Mouse (Mus musculus) limb, embryonic 12.5 days (tissue): ENCODE results near the gene D930048N14Rik. TPM values are rescaled to one million over a fixed set of nuclear protein-coding genes. Genes with fewer than 3 reads are reported as not detected.

Source experiments
- ATAC-seq: fragments of 200-750 bp; cut with Nextera tagmentation; 2 replicates; pipeline ENCODE4 v1.8.0; 2017; ENCODE audit warnings: low read depth, moderate TSS enrichment; ENCODE audit not compliant: insufficient number of reproducible peaks, insufficient read depth, low FRiP score, low TSS enrichment
- H3K27ac ChIP-seq: fragments of 300-500 bp; sonication (generic); 2 replicates; pipeline ENCODE4 v1.5.1; 2016; ENCODE audit warnings: mild to moderate bottlenecking, moderate library complexity
- H3K27me3 ChIP-seq: fragments of 300-500 bp; sonication (generic); 2 replicates; pipeline ENCODE4 v1.6.1; 2016; ENCODE audit warnings: mild to moderate bottlenecking, moderate library complexity
- H3K36me3 ChIP-seq: fragments of 300-500 bp; sonication (generic); 2 replicates; pipeline ENCODE4 v1.6.1; 2016; ENCODE audit warnings: mild to moderate bottlenecking, moderate library complexity
- H3K4me1 ChIP-seq: fragments of 300-500 bp; sonication (generic); replicated peaks from 2 replicates; pipeline ENCODE4 v1.6.1; 2016
- H3K4me2 ChIP-seq: fragments of 300-500 bp; sonication (generic); 2 replicates; pipeline ENCODE4 v1.6.1; 2016; ENCODE audit warnings: mild to moderate bottlenecking, moderate library complexity
- H3K4me3 ChIP-seq: fragments of 300-500 bp; sonication (generic); replicated peaks from 2 replicates; pipeline ENCODE4 v1.5.1; 2016; ENCODE audit warnings: mild to moderate bottlenecking
- H3K9ac ChIP-seq: fragments of 300-500 bp; sonication (generic); replicated peaks from 2 replicates; pipeline ENCODE4 v1.6.1; 2016; ENCODE audit warnings: mild to moderate bottlenecking, moderate library complexity
- H3K9me3 ChIP-seq: fragments of 300-500 bp; sonication (generic); 2 replicates; pipeline ENCODE4 v1.6.1; 2016; ENCODE audit warnings: mild to moderate bottlenecking, moderate library complexity
- WGBS: fragments of 180-500 bp; shearing (Covaris S2); methylation state at CpG from one replicate; pipeline ENCODE4 v1.1.7; 2016; 5-methylcytosine and 5-hydroxymethylcytosine counted together
- polyA plus RNA-seq: library from polyadenylated mRNA; unstranded; fragments of >200 nt; fragmentation: Nextera tagmentation; extraction: Ambion mirVana; gene quantifications from 2 replicates; pipeline ENCODE4 v1.2.1, GENCODE M21; 2016

D930048N14Rik gene
- polyA plus RNA-seq, 1 experiment from 2014 or later = 2.5 TPM

DNA sequence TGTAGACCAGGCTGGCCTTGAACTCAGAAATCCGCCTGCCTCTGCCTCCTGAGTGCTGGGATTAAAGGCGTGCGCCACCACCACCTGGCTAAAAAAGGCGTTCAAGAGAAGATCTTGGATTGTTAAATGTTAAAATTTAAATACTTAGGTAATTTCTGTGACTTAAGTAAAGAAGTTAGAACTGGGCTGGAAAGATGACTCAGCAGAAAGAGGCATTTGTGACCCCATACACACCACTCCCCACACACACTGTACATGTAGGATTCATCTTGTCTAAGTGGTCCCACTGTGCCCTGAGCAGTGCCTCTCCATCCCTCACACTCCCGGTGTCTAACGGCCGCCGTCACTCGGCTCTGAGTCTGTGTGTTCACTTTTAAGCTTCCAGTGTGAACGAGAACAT lies 55.7 kb downstream of the D930048N14Rik start:
- no peak for ATAC-seq

DNA sequence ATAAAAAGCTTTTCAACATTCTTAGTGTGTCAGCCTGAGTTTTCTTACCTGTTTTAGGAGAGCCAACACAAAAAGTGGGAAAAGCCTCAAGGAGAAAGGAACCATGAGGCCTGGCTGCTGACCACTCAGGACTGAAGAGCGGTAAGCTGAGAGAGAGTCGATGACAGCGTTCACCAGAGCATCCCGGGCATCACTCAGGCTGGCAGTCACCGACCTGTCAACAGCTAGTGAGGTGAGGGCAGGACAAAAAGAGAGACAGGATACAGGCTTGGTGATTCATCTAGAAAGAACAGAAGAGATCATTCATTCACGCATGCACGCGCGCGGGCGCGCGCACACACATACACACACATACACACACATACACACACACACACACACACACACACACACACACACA lies 56.3 kb downstream of the D930048N14Rik start:
- no peaks in the 10 kb centered on the region for H3K27me3 ChIP-seq
- H3K27ac ChIP-seq = no peak overlapping the region
- H3K4me3 ChIP-seq = no peak overlapping the region
- no peak overlapping the region for H3K4me2 ChIP-seq
- no peaks in the 10 kb centered on the region for H3K4me1 ChIP-seq
- no peaks in the 10 kb centered on the region for H3K9me3 ChIP-seq
- peaks cover 88% of the 10 kb centered on the region for H3K36me3 ChIP-seq
- no peak overlapping the region for H3K9ac ChIP-seq
- ATAC-seq = no peak
- WGBS = 96% methylated on average over 13 of the region's 13 CpGs

More for the DNA sequence above, 55.7 kb downstream of the D930048N14Rik start:
- Histone ChIP-seq H3K27ac (no peak overlapping the region), H3K4me1 (no peaks in the 10 kb centered on the region), H3K36me3 (peaks cover 88% of the 10 kb centered on the region), H3K4me2 (no peak overlapping the region), H3K4me3 (no peak overlapping the region), H3K27me3 (no peaks in the 10 kb centered on the region), H3K9me3 (no peaks in the 10 kb centered on the region), H3K9ac (no peak overlapping the region)
- WGBS = 95% methylated on average over 10 of the region's 10 CpGs

Other genes starting within 250 kb of the D930048N14Rik start
- gene Phykpl, start 66.2 kb upstream of the D930048N14Rik start, polyA plus RNA-seq = 15.0 and 16.9 TPM in 2 replicates
- gene Hnrnpab, start 44.1 kb upstream of the D930048N14Rik start, polyA plus RNA-seq = 732 and 757 TPM in 2 replicates
- gene Nhp2, start 31.2 kb upstream of the D930048N14Rik start, polyA plus RNA-seq = 145 and 149 TPM in 2 replicates
- 41.5 and 42.6 TPM in 2 replicates for gene Rmnd5b, start 15.1 kb upstream of the D930048N14Rik start, polyA plus RNA-seq
- 28.0 and 29.5 TPM in 2 replicates for gene N4bp3, start 112 bp upstream of the D930048N14Rik start, polyA plus RNA-seq
- gene 0610009B22Rik, start 37.9 kb downstream of the D930048N14Rik start, polyA plus RNA-seq = 93.9 and 100 TPM in 2 replicates
- 12.7 and 13.3 TPM in 2 replicates for gene Sec24a, start 112.7 kb downstream of the D930048N14Rik start, polyA plus RNA-seq
- gene Sar1b, start 112.7 kb downstream of the D930048N14Rik start, polyA plus RNA-seq = 84.6 and 89.7 TPM in 2 replicates
- gene Jade2, start 206.7 kb downstream of the D930048N14Rik start, polyA plus RNA-seq = 1.6 TPM in 2 replicates